Mouse (Mus musculus): ENCODE results near the gene Ptprn. TPM values are rescaled to one million over a fixed set of nuclear protein-coding genes. Genes with fewer than 3 reads are reported as not detected.

The Ptprn gene
- total RNA-seq (2023): not detected

DNA sequence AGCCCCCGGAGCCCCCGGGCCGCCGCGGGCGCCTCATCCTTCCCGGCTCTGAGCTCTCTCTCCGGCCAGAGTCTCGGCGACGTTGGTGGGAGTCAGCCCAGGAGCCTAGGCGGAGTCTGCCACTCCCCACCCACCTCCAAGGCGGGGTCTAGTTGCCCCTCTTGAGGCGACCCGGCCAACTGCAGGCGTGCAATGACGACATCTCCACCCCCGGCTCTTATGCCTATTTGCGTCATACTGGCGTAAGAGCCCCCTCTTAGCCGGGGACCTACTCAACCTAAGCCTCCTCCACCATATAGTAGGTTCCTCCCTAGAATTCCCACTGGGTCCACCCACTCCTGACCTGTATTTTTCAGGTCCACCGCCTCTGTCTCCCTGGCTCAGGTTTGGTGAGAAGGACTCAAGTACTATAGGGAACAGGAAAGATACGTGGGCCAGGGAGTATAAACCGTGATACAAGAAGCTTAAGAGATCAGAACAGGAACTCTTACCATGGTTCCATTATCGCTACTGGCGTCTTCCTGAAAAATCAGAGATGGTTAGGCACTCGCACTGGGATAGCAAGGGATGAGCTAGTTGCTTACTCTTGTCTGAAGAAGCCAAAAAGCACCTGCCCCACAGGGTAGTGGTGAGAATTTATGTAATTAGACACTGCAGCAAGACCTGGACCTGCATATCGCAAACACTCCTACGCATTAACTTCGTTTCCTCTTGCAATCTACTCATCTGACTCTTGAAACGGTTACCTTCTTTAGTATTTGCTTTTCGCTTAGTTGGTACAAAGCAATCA lies at the start of gene Ptprn:
Gene Ptprn (minus strand): TSS at position 412 of the 790 bp plus-strand sequence.

GRCm38 (mm10) chr1:75278228-75278627 lies 13.9 kb upstream of the Ptprn start, which contains the start of gene Resp18:
Gene Resp18 (minus strand): TSS chr1:75278415.

GRCm38 (mm10) chr1:75236117-75237050 lies 27.9 kb downstream of the Ptprn start, which contains the start of gene Dnajb2:
Gene Dnajb2 (plus strand): TSS chr1:75236406.

GRCm38 (mm10) chr1:75231664-75232152 lies 32.6 kb downstream of the Ptprn start, which contains the start of gene A630095N17Rik:
Gene A630095N17Rik (minus strand): TSS chr1:75232102.

GRCm38 (mm10) chr1:75219531-75219930 lies 44.8 kb downstream of the Ptprn start, which contains the start of gene Tuba4a:
Gene Tuba4a (minus strand): TSS chr1:75219865.

GRCm38 (mm10) chr1:75210136-75211087 lies 53.9 kb downstream of the Ptprn start, which contains the start of the genes Glb1l and Stk16:
Gene Glb1l (minus strand): TSS chr1:75210813.
Gene Stk16 (plus strand): TSS chr1:75210838.

Other genes with a start within 250 kb of the Ptprn start
- gene Nhej1, start 139.3 kb downstream of the Ptprn start, total RNA-seq (2023): 1 to 10 TPM; 4.4 to 4.8 TPM
- gene Slc23a3, start 130.6 kb downstream of the Ptprn start, total RNA-seq (2023): 1 to 10 TPM; 1.2 TPM
- gene Cnppd1, start 121.8 kb downstream of the Ptprn start, total RNA-seq (2023): 100 to 1,000 TPM; 115 to 119 TPM
- gene Retreg2, start 121.7 kb downstream of the Ptprn start, total RNA-seq (2023): 10 to 100 TPM; 66.3 to 67.3 TPM
- 10 to 100 TPM; 46.1 to 59.1 TPM for gene Zfand2b, start 95.9 kb downstream of the Ptprn start, total RNA-seq (2023)
- 1 to 10 TPM; 3.4 to 4.9 TPM for gene Abcb6, start 84.1 kb downstream of the Ptprn start, total RNA-seq (2023)
- 10 to 100 TPM; 20.9 to 22.2 TPM for gene Ankzf1, start 72.4 kb downstream of the Ptprn start, total RNA-seq (2023)
- 10 to 100 TPM; 51.1 to 58.9 TPM for gene Atg9a, start 72.3 kb downstream of the Ptprn start, total RNA-seq (2023)
- 10 to 100 TPM; 21.6 to 24.5 TPM for gene Glb1l, start 53.7 kb downstream of the Ptprn start, total RNA-seq (2023)
- 10 to 100 TPM; 84.4 to 86.3 TPM for gene Stk16, start 53.7 kb downstream of the Ptprn start, total RNA-seq (2023)
- 10 to 100 TPM; 66.8 to 88.0 TPM for gene Tuba4a, start 44.6 kb downstream of the Ptprn start, total RNA-seq (2023)
- gene A630095N17Rik, start 32.4 kb downstream of the Ptprn start, total RNA-seq (2023): not detected
- 10 to 100 TPM; 16.5 to 20.4 TPM for gene Dnajb2, start 28.1 kb downstream of the Ptprn start, total RNA-seq (2023)
- gene Resp18, start 13.9 kb upstream of the Ptprn start, total RNA-seq (2023): not detected
- 10 to 100 TPM; 39.5 to 46.6 TPM for gene Dnpep, start 53.5 kb upstream of the Ptprn start, total RNA-seq (2023)
- under 1 TPM in 1 of 2 experiments, not detected in 1; 0.42 TPM for gene Des, start 95.8 kb upstream of the Ptprn start, total RNA-seq (2023)
- not detected for gene Speg, start 110.8 kb upstream of the Ptprn start, total RNA-seq (2023)
- gene Gmppa, start 171.4 kb upstream of the Ptprn start, total RNA-seq (2023): 10 to 100 TPM; 70.8 to 74.7 TPM
- gene Asic4, start 185.9 kb upstream of the Ptprn start, total RNA-seq (2023): not detected
- 1 to 10 TPM; 2.8 to 3.0 TPM for gene Chpf, start 214.8 kb upstream of the Ptprn start, total RNA-seq (2023)
- under 1 TPM in 1 of 2 experiments, not detected in 1; 0.29 TPM for gene Tmem198, start 215.0 kb upstream of the Ptprn start, total RNA-seq (2023)
- not detected for gene Obsl1, start 241.9 kb upstream of the Ptprn start, total RNA-seq (2023)
- not detected for gene Inha, start 242.6 kb upstream of the Ptprn start, total RNA-seq (2023)

Measured in monocyte, adult 59 days (primary cell).